Mouse (Mus musculus): ENCODE results near the gene Man2a2. TPM values are rescaled to one million over a fixed set of nuclear protein-coding genes. Genes with fewer than 3 reads are reported as not detected.
"Not testable (repeated sequence)": the region's sequence is repeated elsewhere in the genome, so short reads cannot be mapped to it uniquely, and the experiment has no call there.

Man2a2 gene
- polyA plus RNA-seq, 1 experiment = 55.1 TPM

- TF ChIP-seq CTCF (IDR thresholded peaks at IDR 0.05; ENCODE audit: borderline replicate concordance, insufficient read depth, low read length) = no peak
- peak; percentile 78 for TF ChIP-seq POLR2A (IDR thresholded peaks at IDR 0.05; ENCODE audit: low read depth, low read length)
- H3K27ac ChIP-seq (ENCODE audit: insufficient read depth, low read length) = peak overlapping the region; percentile 92
- peaks cover 10% of the 10 kb centered on the region for H3K4me1 ChIP-seq (ENCODE audit: control insufficient read depth, insufficient read depth, low read length)
- peak overlapping the region; percentile 96 for H3K4me3 ChIP-seq (ENCODE audit: insufficient read depth, low read length)
Measured at GRCm38 (mm10) chr7:80401041-80401859, 30.1 kb upstream of the Man2a2 start.

DNA sequence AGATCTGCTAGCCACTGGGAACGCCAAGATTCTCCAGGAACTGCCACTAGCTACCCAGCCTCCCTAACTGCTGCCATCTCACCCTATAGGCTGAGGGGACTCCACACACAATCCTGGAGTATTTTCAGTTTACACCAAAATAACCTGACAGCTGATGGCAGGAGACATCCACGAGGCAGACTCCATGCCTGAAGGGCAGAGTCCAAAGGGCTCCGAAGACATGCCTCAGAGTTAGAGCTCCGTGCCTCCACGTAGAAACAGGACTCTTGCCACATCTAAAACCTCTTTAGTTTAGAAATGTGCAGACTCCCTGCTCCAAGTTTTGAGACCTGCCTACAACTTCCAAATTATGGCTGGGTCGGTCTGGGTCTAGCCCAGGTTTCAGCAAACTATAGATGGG lies 29.4 kb upstream of the Man2a2 start:
- H3K4me3 ChIP-seq (ENCODE audit: insufficient read depth, low read length) = peak overlapping the region; percentile 96
- peaks cover 10% of the 10 kb centered on the region for H3K4me1 ChIP-seq (ENCODE audit: control insufficient read depth, insufficient read depth, low read length)
- TF ChIP-seq POLR2A (IDR thresholded peaks at IDR 0.05; ENCODE audit: low read depth, low read length) = no peak
- TF ChIP-seq CTCF (IDR thresholded peaks at IDR 0.05; ENCODE audit: borderline replicate concordance, insufficient read depth, low read length) = no peak
- H3K27ac ChIP-seq (ENCODE audit: insufficient read depth, low read length) = peak overlapping the region; percentile 92

- peak overlapping the region; percentile 92 for H3K27ac ChIP-seq (ENCODE audit: insufficient read depth, low read length)
- TF ChIP-seq POLR2A (IDR thresholded peaks at IDR 0.05; ENCODE audit: low read depth, low read length) (no peak), CTCF (IDR thresholded peaks at IDR 0.05; ENCODE audit: borderline replicate concordance, insufficient read depth, low read length) (no peak)
- peaks cover 10% of the 10 kb centered on the region for H3K4me1 ChIP-seq (ENCODE audit: control insufficient read depth, insufficient read depth, low read length)
- H3K4me3 ChIP-seq (ENCODE audit: insufficient read depth, low read length) = peak overlapping the region; percentile 96
Measured at GRCm38 (mm10) chr7:80400099-80400498, 28.9 kb upstream of the Man2a2 start.

DNA sequence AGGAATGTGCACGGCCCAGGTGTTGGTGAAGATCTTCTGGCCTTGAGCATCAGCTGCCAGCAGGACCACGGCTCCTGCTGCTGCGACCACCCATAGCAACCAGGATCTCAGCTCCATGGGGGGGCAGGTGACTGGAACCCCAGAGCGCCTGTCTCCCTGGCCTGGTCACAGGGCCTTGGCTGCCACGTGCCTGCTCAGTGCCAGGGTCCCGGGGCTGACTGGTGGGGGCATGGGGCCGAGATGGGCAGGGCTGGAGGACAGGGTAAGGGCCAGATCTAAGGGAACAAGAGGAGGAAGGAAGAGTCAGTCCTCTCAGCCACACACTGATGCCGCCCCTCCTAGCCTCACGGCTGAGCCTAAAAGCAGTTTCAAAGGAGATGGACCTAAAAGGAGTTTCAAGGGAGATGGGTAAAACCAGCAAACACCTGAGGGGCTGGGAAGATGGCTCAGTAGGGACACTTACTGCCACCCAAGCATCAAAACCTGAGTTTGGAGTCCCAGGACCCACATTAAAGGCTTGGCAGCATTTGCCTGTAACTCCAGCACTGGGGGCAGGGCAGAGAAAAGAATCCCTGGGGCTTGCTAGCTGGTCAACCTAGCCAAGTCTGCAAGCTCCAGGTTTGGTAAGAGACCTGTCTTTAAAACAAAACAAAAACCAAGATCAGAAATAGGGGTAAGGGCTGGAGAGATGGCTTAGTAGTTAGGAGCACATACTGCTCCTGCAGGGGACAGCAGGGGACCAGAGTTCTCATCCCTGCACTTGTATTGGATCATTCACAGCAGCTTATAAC lies 27.7 kb upstream of the Man2a2 start:
- TF ChIP-seq POLR2A (IDR thresholded peaks at IDR 0.05; ENCODE audit: low read depth, low read length) = no peak
- TF ChIP-seq CTCF (IDR thresholded peaks at IDR 0.05; ENCODE audit: borderline replicate concordance, insufficient read depth, low read length) = no peak
- Histone ChIP-seq H3K27ac (ENCODE audit: insufficient read depth, low read length) (no peak overlapping the region), H3K4me3 (ENCODE audit: insufficient read depth, low read length) (no peak overlapping the region), H3K4me1 (ENCODE audit: control insufficient read depth, insufficient read depth, low read length) (no peaks in the 10 kb centered on the region)

DNA sequence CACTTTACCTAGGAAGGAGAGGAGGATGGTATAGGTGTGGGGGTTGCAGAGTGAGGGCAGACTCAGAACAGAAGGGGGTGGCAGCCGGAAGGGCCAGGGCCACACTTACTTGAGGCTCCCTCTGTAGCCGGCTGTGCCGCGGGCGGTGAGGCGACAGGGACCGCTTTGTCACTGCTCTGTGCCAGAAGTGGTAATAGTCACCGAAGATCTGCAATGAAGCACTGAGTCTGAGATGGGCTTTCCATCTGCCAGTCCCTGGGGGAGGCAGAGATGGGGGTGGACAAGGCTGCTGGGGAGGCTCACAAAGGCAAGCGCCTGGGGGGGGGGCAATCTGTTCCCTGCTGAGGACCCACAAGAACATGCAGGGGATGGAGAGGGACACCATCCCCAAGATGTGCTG lies 26.8 kb upstream of the Man2a2 start:
- TF ChIP-seq CTCF (IDR thresholded peaks at IDR 0.05; ENCODE audit: borderline replicate concordance, insufficient read depth, low read length) = no peak
- TF ChIP-seq POLR2A (IDR thresholded peaks at IDR 0.05; ENCODE audit: low read depth, low read length) = no peak
- Histone ChIP-seq H3K4me1 (ENCODE audit: control insufficient read depth, insufficient read depth, low read length) (no peaks in the 10 kb centered on the region), H3K27ac (ENCODE audit: insufficient read depth, low read length) (no peak overlapping the region), H3K4me3 (ENCODE audit: insufficient read depth, low read length) (no peak overlapping the region)

- not testable (repeated sequence) for H3K4me3 ChIP-seq (ENCODE audit: insufficient read depth, low read length); H3K4me1 ChIP-seq (ENCODE audit: control insufficient read depth, insufficient read depth, low read length); H3K27ac ChIP-seq (ENCODE audit: insufficient read depth, low read length)
Measured at GRCm38 (mm10) chr7:80396427-80396826, 25.3 kb upstream of the Man2a2 start.

DNA sequence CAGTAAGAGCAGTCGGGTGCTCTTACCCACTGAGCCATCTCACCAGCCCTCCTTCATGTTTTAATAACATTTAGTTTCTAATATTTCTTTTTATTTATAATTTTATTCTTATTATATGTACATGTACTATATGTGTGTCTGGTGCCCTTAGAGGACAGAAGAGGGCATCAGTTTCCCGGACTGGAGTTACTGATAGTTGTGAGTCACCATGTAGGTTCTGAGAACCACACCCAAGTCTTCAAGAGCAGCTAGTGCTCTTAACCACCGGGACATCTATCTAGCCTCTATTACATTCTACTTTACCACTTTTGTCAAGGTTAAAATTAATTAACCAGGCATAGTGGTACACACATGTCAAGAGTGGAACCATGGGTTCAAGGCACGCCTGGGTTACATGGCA lies 23.4 kb upstream of the Man2a2 start:
- Histone ChIP-seq H3K4me1 (ENCODE audit: control insufficient read depth, insufficient read depth, low read length) (no peaks in the 10 kb centered on the region), H3K4me3 (ENCODE audit: insufficient read depth, low read length) (no peak overlapping the region), H3K27ac (ENCODE audit: insufficient read depth, low read length) (no peak overlapping the region)
- TF ChIP-seq POLR2A (IDR thresholded peaks at IDR 0.05; ENCODE audit: low read depth, low read length) (no peak), CTCF (IDR thresholded peaks at IDR 0.05; ENCODE audit: borderline replicate concordance, insufficient read depth, low read length) (no peak)

GRCm38 (mm10) chr7:80392119-80392518 lies 20.9 kb upstream of the Man2a2 start:
- Histone ChIP-seq H3K4me3 (ENCODE audit: insufficient read depth, low read length) (no peak overlapping the region), H3K4me1 (ENCODE audit: control insufficient read depth, insufficient read depth, low read length) (peaks cover 4% of the 10 kb centered on the region; the same call in 1 of the 2 replicates), H3K27ac (ENCODE audit: insufficient read depth, low read length) (no peak overlapping the region)
- no peak for TF ChIP-seq POLR2A (IDR thresholded peaks at IDR 0.05; ENCODE audit: low read depth, low read length)
- TF ChIP-seq CTCF (IDR thresholded peaks at IDR 0.05; ENCODE audit: borderline replicate concordance, insufficient read depth, low read length) = no peak

- peaks cover 4% of the 10 kb centered on the region; the same call in 1 of the 2 replicates for H3K4me1 ChIP-seq (ENCODE audit: control insufficient read depth, insufficient read depth, low read length)
- TF ChIP-seq CTCF (IDR thresholded peaks at IDR 0.05; ENCODE audit: borderline replicate concordance, insufficient read depth, low read length) (no peak), POLR2A (IDR thresholded peaks at IDR 0.05; ENCODE audit: low read depth, low read length) (peak; percentile 33; the same call in 1 of the 2 replicates)
- peak within 1 kb of the TSS; percentile 59 for H3K27ac ChIP-seq (ENCODE audit: insufficient read depth, low read length)
- peak within 1 kb of the TSS; percentile 12 for H3K4me3 ChIP-seq (ENCODE audit: insufficient read depth, low read length)
Measured at GRCm38 (mm10) chr7:80387633-80388543, 16.7 kb upstream of the Man2a2 start, which contains the start of gene Fes. Gene Fes, minus strand, starts transcription at chr7:80387946.

All from embryonic fibroblast, embryonic 13.5 days (primary cell).